Mouse (Mus musculus): Measurements from ENCODE around the gene Aldh3a1. TPM values are rescaled to one million over a fixed set of nuclear protein-coding genes. Genes with fewer than 3 reads are reported as not detected.

Gene Aldh3a1
- polyA plus RNA-seq, 1 experiment from 2014 or later, result not detected

DNA sequence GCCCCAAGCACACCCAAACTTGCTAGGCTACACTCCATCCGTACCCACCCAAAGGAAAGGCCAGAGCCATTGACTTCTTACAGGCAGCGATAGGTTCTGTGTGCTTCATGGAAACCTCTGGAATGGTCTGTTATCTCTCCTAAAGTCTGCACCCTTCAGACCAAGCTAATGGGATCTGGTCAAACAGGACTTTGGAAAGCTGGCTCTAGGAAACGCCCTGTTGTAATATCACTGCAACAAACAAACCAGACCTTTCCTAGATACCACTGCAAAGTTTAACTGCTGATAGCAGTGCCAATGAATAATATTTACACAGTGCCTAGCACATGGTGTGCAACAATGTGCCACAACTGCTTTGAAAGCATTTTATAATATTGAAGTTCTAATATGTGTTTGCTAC is 28.7 kb downstream of the Aldh3a1 start:
- Histone ChIP-seq H3K9me3 (ENCODE audit: low read depth, low read length) (no peaks in the 10 kb centered on the region), H3K27ac (ENCODE audit: low read depth) (no peak overlapping the region), H3K4me1 (ENCODE audit: insufficient read depth) (no peaks in the 10 kb centered on the region), H3K27me3 (ENCODE audit: insufficient read depth, low read length) (no peaks in the 10 kb centered on the region), H3K9ac (no peak overlapping the region), H3K4me3 (ENCODE audit: low read depth, low read length) (no peak overlapping the region), H3K4me2 (no peak overlapping the region), H3K36me3 (ENCODE audit: insufficient read depth) (no peaks in the 10 kb centered on the region)
- no peak for ATAC-seq (ENCODE audit: insufficient read depth)
- 75% methylated on average over 3 of the region's 3 CpGs for WGBS
- no peak for TF ChIP-seq CTCF (IDR thresholded peaks at IDR 0.05; ENCODE audit: low read depth)
- no peak for DNase-seq

DNA sequence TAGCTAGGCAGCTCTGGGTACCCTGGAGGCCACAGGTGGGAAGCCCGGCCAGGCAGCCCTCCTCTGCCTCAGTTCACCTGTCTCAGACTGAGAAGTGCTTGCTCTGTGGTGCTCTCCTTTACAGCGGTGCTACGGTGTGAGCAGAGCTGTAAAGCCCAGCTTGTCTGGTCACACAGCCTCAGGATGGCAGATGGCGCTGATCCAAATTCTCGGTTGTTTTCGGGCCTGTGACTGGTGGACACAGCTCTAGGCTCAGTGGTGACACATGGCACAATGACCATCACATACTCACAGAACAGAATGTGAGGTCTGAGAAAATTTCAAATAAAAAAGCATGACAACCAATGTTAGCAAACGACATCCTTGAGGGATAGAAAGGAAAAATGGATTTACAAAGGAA is 37.1 kb downstream of the Aldh3a1 start:
- DNase-seq, result no peak
- Histone ChIP-seq H3K4me1 (ENCODE audit: insufficient read depth) (no peaks in the 10 kb centered on the region), H3K9ac (no peak overlapping the region), H3K4me3 (ENCODE audit: low read depth, low read length) (no peak overlapping the region), H3K27me3 (ENCODE audit: insufficient read depth, low read length) (no peaks in the 10 kb centered on the region), H3K27ac (ENCODE audit: low read depth) (no peak overlapping the region), H3K4me2 (no peak overlapping the region), H3K9me3 (ENCODE audit: low read depth, low read length) (no peaks in the 10 kb centered on the region), H3K36me3 (ENCODE audit: insufficient read depth) (peaks cover 24% of the 10 kb centered on the region; the same call in 1 of the 2 replicates)
- no peak for ATAC-seq (ENCODE audit: insufficient read depth)
- 77% methylated on average over 7 of the region's 7 CpGs for WGBS
- TF ChIP-seq CTCF (IDR thresholded peaks at IDR 0.05; ENCODE audit: low read depth), result no peak

DNA sequence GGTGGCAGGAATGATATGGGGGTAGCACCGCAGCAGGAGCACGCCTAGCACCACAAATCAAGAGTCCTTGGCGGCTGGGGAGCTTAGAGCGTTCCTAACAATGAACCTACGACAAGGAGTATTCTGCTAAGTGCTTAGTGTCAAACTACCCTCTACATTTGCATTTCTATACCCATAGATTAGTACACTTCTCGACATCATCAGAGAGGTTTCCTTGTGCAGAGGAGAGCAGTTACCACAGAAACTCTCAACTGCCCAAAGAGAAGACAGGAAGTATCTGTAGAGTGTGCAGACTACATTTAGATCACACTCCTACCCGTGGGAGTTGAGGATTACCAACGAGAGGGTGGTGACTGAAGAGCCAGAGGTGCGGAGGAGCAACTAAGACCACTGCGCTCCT is 44.4 kb downstream of the Aldh3a1 start:
- H3K4me1 ChIP-seq (ENCODE audit: insufficient read depth), result no peaks in the 10 kb centered on the region
- ATAC-seq (ENCODE audit: insufficient read depth) (no peak), DNase-seq (no peak)
- no peak overlapping the region for H3K4me2 ChIP-seq
- H3K4me3 ChIP-seq (ENCODE audit: low read depth, low read length), result no peak overlapping the region
- peaks cover 43% of the 10 kb centered on the region for H3K36me3 ChIP-seq (ENCODE audit: insufficient read depth)
- no peak overlapping the region for H3K9ac ChIP-seq
- TF ChIP-seq CTCF (IDR thresholded peaks at IDR 0.05; ENCODE audit: low read depth), result no peak
- no peaks in the 10 kb centered on the region for H3K9me3 ChIP-seq (ENCODE audit: low read depth, low read length)
- H3K27me3 ChIP-seq (ENCODE audit: insufficient read depth, low read length), result no peaks in the 10 kb centered on the region
- WGBS, result 86% methylated on average over 10 of the region's 10 CpGs
- H3K27ac ChIP-seq (ENCODE audit: low read depth), result no peak overlapping the region

DNA sequence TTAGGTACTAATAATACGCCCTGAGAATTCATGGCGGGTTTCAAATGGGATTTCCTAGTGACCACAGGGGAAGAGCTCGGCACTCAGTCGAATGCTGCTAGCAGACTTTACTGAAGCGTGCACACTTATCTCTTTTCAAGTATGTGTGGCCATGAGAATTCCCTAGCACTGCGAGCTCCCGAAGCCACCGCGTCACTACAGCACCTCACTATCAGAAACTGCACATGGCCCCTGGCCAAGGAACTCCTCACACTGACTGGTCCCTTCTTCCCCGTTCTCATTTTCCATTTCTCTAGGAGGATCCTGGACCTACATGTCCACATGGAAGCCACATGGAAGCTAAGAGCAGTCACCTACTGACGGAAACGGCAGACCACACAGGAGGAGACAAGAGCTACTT is 45.5 kb downstream of the Aldh3a1 start:
- no peaks in the 10 kb centered on the region for H3K4me1 ChIP-seq (ENCODE audit: insufficient read depth)
- H3K4me2 ChIP-seq, result no peak overlapping the region
- peaks cover 44% of the 10 kb centered on the region for H3K36me3 ChIP-seq (ENCODE audit: insufficient read depth)
- H3K27me3 ChIP-seq (ENCODE audit: insufficient read depth, low read length), result no peaks in the 10 kb centered on the region
- H3K4me3 ChIP-seq (ENCODE audit: low read depth, low read length), result no peak overlapping the region
- 76% methylated on average over 12 of the region's 12 CpGs for WGBS
- no peak for TF ChIP-seq CTCF (IDR thresholded peaks at IDR 0.05; ENCODE audit: low read depth)
- peak; percentile 15 for DNase-seq
- no peak overlapping the region for H3K9ac ChIP-seq
- no peak for ATAC-seq (ENCODE audit: insufficient read depth)
- H3K27ac ChIP-seq (ENCODE audit: low read depth), result no peak overlapping the region
- H3K9me3 ChIP-seq (ENCODE audit: low read depth, low read length), result no peaks in the 10 kb centered on the region

DNA sequence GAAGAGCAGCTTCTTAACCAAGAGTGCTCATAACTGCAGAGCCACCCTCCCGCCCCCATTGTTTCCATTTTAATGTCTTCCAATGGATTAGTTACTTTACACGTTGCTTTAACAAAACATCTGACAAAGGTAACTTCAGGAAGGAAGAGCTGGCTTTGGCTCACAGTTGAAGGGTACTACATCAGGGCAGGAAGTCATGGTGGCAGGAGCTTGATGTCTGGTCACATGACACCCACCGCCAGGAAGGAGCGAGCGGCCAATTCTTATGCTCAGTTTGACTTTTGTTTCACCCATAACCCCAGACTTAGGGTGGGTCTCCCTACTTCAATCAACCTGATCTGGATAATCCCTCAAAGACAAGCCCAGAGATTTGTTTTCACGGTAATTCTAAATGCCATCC is 51.8 kb downstream of the Aldh3a1 start:
- 91% methylated on average over 6 of the region's 6 CpGs for WGBS
- Histone ChIP-seq H3K4me2 (no peak overlapping the region), H3K9me3 (ENCODE audit: low read depth, low read length) (no peaks in the 10 kb centered on the region), H3K27ac (ENCODE audit: low read depth) (no peak overlapping the region), H3K4me3 (ENCODE audit: low read depth, low read length) (no peak overlapping the region), H3K9ac (no peak overlapping the region), H3K36me3 (ENCODE audit: insufficient read depth) (peaks cover 56% of the 10 kb centered on the region), H3K27me3 (ENCODE audit: insufficient read depth, low read length) (no peaks in the 10 kb centered on the region), H3K4me1 (ENCODE audit: insufficient read depth) (no peaks in the 10 kb centered on the region)
- DNase-seq (no peak), ATAC-seq (ENCODE audit: insufficient read depth) (no peak)
- TF ChIP-seq CTCF (IDR thresholded peaks at IDR 0.05; ENCODE audit: low read depth), result no peak

DNA sequence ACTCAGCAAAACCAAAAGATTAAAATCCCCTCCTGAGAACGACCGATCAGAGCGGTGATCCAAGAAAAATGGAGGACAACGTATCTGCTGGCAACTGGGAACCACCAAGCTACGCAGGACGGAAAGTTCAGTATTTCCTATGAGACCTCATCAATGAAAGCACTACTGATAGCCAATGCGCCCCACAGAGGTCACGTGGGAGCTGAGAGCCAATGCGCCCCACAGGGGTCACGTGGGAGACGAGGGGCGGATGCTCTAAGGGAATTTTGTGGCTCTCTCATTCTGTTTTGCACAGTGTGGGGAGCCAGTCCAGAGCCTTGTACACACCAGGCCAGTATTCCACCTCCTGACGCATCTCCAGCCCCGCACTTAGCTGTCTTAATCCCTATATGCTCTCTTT is 55.2 kb downstream of the Aldh3a1 start:
- Histone ChIP-seq H3K9ac (no peak overlapping the region), H3K4me3 (ENCODE audit: low read depth, low read length) (no peak overlapping the region), H3K9me3 (ENCODE audit: low read depth, low read length) (no peaks in the 10 kb centered on the region), H3K4me1 (ENCODE audit: insufficient read depth) (no peaks in the 10 kb centered on the region; the same call in 1 of the 2 replicates), H3K36me3 (ENCODE audit: insufficient read depth) (peaks cover 47% of the 10 kb centered on the region), H3K27ac (ENCODE audit: low read depth) (no peak overlapping the region), H3K4me2 (no peak overlapping the region), H3K27me3 (ENCODE audit: insufficient read depth, low read length) (no peaks in the 10 kb centered on the region)
- ATAC-seq (ENCODE audit: insufficient read depth) (no peak), DNase-seq (no peak)
- 92% methylated on average over 14 of the region's 14 CpGs for WGBS
- no peak for TF ChIP-seq CTCF (IDR thresholded peaks at IDR 0.05; ENCODE audit: low read depth)

DNA sequence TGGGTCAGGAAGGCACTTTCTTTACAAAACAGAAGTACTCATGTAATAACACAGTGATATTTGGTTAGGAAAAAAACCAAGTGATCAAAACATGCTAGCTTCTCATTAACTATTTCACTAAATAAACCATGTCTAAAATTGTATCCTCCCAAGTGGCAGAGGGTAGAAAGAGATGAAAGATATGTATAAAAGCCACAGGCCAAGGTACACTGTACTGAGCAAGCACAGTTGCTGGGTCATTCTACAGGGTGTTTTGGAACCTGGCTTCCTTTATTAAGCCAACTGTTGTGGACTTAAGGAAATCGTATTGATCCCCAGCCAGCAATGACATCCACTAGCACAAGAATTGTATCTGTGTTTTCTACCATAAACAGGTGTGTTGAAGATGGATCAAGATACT is 56.5 kb downstream of the Aldh3a1 start:
- DNase-seq, result no peak

More for the DNA sequence above, 56.5 kb downstream of the Aldh3a1 start:
- Histone ChIP-seq H3K9ac (no peak overlapping the region), H3K9me3 (ENCODE audit: low read depth, low read length) (no peaks in the 10 kb centered on the region), H3K4me1 (ENCODE audit: insufficient read depth) (no peaks in the 10 kb centered on the region; the same call in 1 of the 2 replicates), H3K36me3 (ENCODE audit: insufficient read depth) (peaks cover 40% of the 10 kb centered on the region), H3K27me3 (ENCODE audit: insufficient read depth, low read length) (no peaks in the 10 kb centered on the region), H3K27ac (ENCODE audit: low read depth) (no peak overlapping the region), H3K4me2 (no peak overlapping the region), H3K4me3 (ENCODE audit: low read depth, low read length) (no peak overlapping the region)
- WGBS, result 74% methylated on average over 1 of the region's 1 CpGs
- no peak for TF ChIP-seq CTCF (IDR thresholded peaks at IDR 0.05; ENCODE audit: low read depth)
- no peak for ATAC-seq (ENCODE audit: insufficient read depth)

Measured in lung, embryonic 14.5 days (tissue).